Mouse (Mus musculus) kidney, postnatal 4 days (tissue): ENCODE measurements around the gene Prkn.

Source experiments
- DNase-seq, 2 experiments: peaks; one replicate each; pipeline ENCODE4 v3.0.0; 2021; ENCODE audit warnings: mixed read lengths in 2 of 2

The Prkn gene

DNA sequence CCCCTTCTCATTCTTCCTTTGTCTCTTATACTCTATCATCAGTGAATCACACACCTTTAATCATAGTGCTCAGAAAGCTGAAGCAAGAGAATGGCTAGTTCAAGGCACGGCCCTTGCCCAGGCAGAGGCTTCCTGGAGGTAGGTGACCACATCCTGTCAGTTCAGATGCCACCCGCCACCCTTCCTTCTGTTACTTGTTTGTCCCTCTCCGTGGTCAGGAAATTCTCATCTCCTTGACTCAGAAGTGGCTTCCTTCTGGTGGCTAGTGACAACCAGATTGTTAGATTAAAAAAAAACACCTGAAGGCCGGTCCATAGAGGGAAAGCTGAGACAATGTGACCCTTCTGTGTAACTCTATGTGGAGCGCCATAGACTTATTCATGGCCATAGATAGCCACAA lies 710.4 kb downstream of the Prkn start:
- no peak for DNase-seq

DNA sequence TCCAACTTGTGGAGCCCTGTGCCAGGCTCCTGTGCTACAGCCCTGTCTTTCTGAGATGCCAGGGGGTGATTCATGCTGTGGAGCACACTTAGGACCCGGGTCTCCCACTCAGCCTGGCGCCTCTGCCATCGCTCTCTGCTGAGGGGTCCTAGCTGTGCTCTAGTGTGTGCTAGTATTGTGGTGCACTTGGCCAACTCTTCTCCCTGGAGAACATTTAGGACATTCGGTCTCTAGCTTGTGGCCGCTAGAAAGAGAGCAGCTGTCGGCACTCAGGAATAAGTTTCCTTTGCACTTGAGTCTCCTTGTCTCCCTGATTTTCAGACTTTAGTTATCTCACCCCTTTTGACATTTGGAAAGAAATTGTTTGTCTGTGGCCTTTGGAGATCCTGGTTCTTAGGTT lies 725.5 kb downstream of the Prkn start:
- peak; percentile 11 to 14 for DNase-seq

GRCm38 (mm10) chr17:11570392-11570791 lies 730.2 kb downstream of the Prkn start:
- no peak for DNase-seq

DNA sequence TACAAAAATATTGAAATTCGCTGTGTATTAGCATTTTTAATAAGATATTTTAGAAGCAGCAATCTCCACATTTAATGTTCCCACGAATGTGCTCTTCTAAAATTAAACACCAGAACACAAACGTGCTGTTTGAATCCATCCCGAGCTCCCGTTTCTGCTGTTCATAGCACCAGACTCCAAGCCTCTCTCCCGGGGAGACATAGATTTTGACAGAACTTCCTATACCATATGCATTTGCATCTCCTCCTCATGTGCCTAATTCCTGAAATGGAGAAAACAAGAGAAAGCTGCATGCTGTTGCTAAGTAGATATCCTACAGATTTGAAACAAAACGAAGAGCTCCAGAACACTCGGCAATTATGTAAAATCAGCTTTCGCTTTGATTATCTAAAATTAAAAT lies 733.5 kb downstream of the Prkn start:
- no peak for DNase-seq

DNA sequence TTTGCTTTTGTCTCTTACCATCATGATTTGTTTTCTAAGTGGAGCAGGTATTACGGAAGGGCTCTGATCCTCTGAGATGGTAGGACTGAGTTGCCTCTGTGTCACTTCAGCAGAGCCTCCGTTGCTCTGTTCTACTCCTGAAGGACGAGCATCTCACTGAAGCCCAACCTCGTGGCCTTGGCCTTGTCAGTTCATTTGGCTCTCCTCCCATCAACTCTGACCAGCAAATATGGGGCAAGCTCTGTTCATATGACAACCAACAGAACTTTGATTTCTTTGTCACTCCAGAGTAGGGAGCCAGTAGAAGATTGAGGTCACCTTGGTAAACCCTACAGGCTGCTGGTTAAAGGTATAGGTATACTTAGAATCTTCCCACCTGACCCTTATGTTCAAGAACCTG lies 745.3 kb downstream of the Prkn start:
- DNase-seq = no peak

GRCm38 (mm10) chr17:11607931-11608330 lies 767.7 kb downstream of the Prkn start:
- DNase-seq = no peak

GRCm38 (mm10) chr17:11611459-11611858 lies 771.3 kb downstream of the Prkn start:
- DNase-seq = peak; percentile 76 to 80

- DNase-seq = peak; percentile 27 to 29
Observed at GRCm38 (mm10) chr17:11612801-11613531, 772.8 kb downstream of the Prkn start.

DNA sequence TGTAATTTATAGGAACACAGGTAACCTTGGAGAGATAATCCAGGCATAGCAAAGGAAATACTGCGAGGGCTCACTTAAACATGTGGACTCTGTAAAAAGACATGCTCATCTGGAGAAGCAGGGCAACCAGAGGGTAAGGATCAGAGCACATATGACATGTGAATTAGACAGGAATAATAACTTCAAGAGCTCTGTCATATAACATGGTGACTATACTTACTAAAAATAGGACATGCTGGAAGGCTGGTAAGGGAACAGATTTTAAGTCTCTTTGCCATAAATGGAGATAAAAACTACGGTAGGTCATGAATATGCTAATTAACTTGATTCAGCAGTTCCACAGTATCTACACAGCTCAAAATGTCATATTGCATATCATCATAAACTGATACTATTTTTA lies 777.4 kb downstream of the Prkn start:
- no peak for DNase-seq

DNA sequence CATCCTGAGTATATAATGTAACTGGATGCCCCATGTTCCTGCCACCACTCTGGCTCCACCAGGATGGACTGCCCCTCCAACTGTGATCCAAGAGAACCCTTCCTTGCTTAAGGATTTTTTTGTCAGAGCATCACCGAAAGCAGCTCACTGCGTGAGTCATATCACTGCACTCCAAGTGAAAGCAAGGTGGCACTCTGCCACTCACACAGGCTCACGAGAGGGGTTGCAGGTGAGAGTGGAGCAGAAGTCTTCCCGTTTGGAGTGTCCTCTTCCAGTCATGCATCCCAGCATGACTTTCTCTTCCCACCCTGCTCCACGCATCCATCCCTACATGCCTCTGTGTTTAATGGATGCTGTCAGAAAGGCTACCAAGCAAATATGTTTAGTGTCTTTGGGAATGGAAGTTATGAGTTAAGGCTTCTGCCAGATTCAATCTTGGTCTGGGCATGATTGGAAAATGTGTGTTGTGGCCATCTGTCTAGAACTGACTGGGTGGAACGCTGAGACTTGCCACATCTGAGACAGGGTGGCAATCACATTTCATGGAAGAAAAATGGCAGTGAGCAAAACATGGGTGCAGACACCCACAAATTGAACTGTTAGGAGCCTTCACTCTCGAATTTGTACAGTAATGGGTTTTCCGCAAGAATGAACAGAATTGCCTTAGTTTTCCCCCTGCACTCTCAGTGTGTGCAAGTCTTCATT lies 778.9 kb downstream of the Prkn start:
- DNase-seq = no peak

- DNase-seq = no peak
Observed at GRCm38 (mm10) chr17:11620770-11621169, 780.6 kb downstream of the Prkn start.

GRCm38 (mm10) chr17:11621492-11621891 lies 781.3 kb downstream of the Prkn start:
- peak; percentile 34 to 51 for DNase-seq

DNA sequence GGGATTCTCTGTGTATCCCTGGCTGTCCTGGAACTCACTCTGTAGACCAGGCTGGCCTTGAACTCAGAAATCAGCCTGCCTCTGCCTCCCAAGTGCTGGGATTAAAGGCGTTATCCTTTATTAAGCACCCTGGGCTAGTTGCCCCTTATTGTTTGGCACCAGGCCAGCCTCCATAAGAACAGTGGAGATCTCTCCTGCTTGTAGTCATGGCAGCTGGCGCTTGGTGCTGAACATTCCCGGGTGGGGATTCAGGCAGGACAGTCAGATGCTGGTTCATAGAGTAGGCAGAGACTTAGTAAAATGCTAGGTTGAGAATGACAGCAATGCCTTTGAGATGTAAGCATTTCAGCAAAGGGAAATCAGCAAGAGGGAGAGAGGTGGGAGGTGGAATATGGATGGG lies 786.1 kb downstream of the Prkn start:
- DNase-seq = no peak

DNA sequence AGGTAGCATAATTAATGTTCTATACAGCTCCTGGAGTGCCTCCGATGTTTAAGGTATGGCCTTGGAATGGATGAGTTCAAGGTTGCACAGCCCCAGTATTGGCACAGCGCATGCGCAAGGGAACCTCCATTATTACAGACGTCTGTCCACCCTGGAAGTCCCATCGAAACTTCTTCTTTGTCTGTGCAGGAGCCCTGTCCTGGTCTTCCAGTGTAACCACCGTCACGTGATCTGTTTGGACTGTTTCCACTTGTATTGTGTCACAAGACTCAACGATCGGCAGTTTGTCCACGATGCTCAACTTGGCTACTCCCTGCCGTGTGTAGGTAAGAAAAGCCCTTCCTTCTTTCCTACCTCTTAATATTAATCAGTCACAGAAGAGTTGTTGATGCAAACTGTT lies 794.9 kb downstream of the Prkn start:
- no peak for DNase-seq

DNA sequence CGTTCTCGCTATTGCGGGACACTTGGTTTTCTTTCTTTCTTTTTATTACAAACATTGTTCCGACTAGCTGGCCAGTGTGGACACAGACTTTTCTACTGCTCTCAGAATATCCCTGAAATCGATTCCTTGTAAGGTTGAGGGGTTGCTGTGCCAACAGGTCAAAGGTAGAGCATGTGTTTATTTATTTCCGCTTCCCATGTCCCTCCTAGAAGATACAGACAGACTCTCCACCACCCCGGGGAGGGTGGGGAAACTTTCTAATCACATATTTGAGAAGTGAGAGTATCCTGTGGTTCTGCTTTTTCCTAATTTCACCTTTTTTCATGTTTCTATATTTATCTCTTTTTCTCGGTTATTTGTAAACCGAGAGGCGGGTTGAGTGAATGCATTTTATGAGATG lies 797.5 kb downstream of the Prkn start:
- DNase-seq = no peak

GRCm38 (mm10) chr17:11638451-11638850 lies 798.3 kb downstream of the Prkn start:
- DNase-seq = no peak

DNA sequence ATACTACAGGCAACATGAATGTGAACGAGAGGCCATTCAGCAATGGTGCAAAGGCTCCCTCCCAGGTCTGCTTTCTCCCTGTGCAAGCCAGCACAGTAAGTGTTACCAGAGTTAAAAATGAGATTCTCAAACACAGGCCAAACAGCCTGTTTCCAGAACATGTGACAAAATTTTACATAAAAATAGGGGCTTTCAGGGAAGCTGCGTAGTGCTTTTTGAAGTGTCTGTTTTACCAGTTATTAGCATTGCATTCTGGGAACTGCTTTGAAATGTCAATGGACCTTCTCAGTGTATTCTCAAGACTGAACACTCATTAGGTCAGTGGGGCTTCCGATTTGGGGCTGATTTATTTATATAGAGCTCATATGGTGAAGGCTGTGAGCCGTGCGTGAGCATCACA lies 799.6 kb downstream of the Prkn start:
- no peak for DNase-seq

DNA sequence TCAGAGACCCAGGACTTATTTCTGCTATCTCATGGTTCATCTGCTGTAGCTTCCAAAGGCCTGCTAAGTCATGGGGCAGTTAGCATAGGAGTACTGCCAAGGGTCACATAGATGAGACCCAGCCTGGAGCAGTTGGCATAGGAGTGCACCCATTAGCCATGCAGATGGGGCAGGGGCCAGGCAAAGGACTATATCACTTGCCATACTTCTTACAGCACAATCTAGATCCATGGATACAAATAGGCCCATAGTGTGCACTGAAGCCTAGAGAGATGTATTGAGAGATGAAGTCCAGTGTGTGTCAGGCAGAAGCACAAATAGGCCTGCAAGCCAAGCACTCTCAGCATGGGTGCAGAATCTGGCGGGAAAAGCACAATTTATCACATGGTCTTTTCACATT lies 802.1 kb downstream of the Prkn start:
- no peak for DNase-seq

- no peak for DNase-seq
Observed at GRCm38 (mm10) chr17:11644016-11644415, 803.8 kb downstream of the Prkn start.

- no peak for DNase-seq
Observed at GRCm38 (mm10) chr17:11644873-11645464, 804.8 kb downstream of the Prkn start.

DNA sequence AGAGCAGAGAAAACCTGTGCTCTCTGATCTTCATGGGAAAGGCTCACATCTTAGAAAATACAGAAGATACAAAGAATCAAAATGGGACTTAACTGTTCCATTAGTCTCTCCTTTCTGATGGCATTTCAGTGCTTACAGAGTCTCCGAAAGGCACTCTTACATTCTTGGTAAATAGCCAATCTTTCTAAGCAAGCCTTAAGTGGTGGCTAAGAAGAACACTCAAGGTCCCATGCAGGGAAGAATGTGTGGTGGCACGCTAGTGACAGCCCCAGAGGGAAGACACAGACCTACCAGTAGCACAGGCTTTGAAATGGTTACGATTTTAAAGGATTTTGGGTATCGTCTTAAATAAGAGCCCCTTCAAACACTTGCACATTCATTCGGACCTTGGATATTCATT lies 816.2 kb downstream of the Prkn start:
- DNase-seq = no peak

DNA sequence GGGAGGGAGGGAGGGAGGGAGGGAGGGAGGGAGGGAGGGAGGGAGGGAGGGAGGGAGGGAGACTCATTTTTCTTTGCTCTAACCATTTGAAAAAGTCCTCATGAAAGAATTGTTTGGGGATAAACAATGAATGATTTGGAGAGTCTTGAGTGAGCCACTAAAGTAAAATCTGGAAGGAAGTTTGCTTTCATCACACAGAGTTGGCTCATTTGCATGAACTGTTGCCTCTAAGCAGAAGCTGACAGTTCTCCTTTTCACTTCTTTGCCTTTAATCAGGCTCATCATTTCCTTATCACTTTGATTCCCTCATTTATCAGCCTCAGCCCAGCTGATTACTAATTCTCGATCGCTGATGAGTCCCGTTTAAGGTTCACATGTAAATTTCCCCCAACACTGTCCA lies 816.7 kb downstream of the Prkn start:
- DNase-seq = no peak

DNA sequence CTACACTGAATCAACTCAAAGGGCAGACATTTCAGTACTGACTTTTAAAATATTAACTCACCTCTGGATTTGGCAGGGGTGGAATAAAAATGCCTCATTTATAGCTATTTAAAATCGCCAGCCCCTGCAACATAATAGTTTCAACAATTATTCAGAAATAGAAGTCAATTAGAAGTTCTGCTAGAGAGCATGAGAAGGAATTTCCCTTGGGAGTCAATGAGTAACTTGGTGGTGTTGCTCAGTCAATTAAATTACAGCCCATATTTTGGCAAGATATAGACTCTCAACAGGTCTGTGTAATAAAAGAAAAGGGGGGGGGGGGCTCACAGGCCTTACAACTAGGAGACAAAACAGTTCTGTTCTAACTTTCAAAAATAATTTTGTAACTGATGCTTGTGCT lies 821.7 kb downstream of the Prkn start:
- DNase-seq = no peak

DNA sequence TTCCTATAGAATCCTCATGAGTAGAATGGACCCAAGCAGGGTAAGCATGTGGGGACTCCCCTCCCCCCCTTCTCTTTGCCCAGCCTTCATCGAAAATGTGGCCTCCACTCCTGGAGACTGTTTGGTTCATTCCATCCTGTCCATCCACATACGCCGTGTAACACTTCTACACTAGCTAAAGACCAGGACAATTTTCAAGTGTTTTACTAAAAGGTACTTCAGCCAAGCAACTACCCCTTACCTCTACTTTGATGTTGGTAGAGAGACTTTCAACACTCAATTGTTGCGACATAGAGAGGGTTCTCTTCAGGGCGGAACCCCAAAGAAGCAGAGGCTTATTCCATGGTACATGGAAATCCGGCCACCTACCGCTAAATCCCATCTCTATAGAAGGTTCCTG lies 823.3 kb downstream of the Prkn start:
- DNase-seq = no peak
